Mouse (Mus musculus) large intestine, adult 2 months (tissue): ENCODE measurements around the gene Snx4. TPM values are rescaled to one million over a fixed set of nuclear protein-coding genes. Genes with fewer than 3 reads are reported as not detected.

Experiments
- DNase-seq: peaks from one replicate; pipeline ENCODE4 v3.0.0-alpha.2; 2012; ENCODE audit warnings: low read depth, low spot score
- WGBS: fragments of 180-500 bp; shearing (Covaris S2); methylation state at CpG from one replicate; pipeline ENCODE4 v1.1.7; 2018; 5-methylcytosine and 5-hydroxymethylcytosine counted together
- polyA plus RNA-seq: library from polyadenylated mRNA; depleted of rRNA; stranded (reverse); fragments of >200 nt; gene quantifications from 2 replicates; pipeline ENCODE4 v1.2.3, GENCODE M21; 2012; rRNA removed

Gene Snx4
- polyA plus RNA-seq, 1 experiment: 15.2 TPM

GRCm38 (mm10) chr16:33338492-33338891, 87.2 kb downstream of the Snx4 start:
- WGBS: 50% methylated on average over 4 of the region's 4 CpGs
- DNase-seq: no peak

- 76% methylated on average over 2 of the region's 2 CpGs for WGBS
- no peak for DNase-seq
Measured at GRCm38 (mm10) chr16:33339476-33339875, 88.2 kb downstream of the Snx4 start.

- DNase-seq: no peak
- WGBS: 93% methylated on average over 1 of the region's 1 CpGs
Measured at GRCm38 (mm10) chr16:33342356-33342755, 91.1 kb downstream of the Snx4 start.

GRCm38 (mm10) chr16:33343106-33343505, 91.9 kb downstream of the Snx4 start:
- 77% methylated on average over 5 of the region's 5 CpGs for WGBS
- DNase-seq: no peak

- DNase-seq: no peak
- WGBS: 77% methylated on average over 7 of the region's 7 CpGs
Measured at GRCm38 (mm10) chr16:33343601-33344000, 92.4 kb downstream of the Snx4 start.

GRCm38 (mm10) chr16:33344379-33344778, 93.1 kb downstream of the Snx4 start:
- DNase-seq: no peak
- 58% methylated on average over 9 of the region's 9 CpGs for WGBS

- WGBS: 51% methylated on average over 4 of the region's 4 CpGs
Measured at GRCm38 (mm10) chr16:33344875-33345274, 93.6 kb downstream of the Snx4 start.

GRCm38 (mm10) chr16:33346376-33346775, 95.1 kb downstream of the Snx4 start:
- no peak for DNase-seq
- 57% methylated on average over 3 of the region's 3 CpGs for WGBS

More at GRCm38 (mm10) chr16:33344875-33345274, 93.6 kb downstream of the Snx4 start:
- DNase-seq: no peak

- 74% methylated on average over 5 of the region's 5 CpGs for WGBS
- DNase-seq: no peak
Measured at GRCm38 (mm10) chr16:33347134-33347533, 95.9 kb downstream of the Snx4 start.

Other genes starting within 250 kb of the Snx4 start
- gene Iqcg, start 195.2 kb upstream of the Snx4 start, polyA plus RNA-seq: 0.21 and 0.40 TPM in 2 replicates
- gene Rpl35a, start 195.0 kb upstream of the Snx4 start, polyA plus RNA-seq: 425 and 427 TPM in 2 replicates
- gene Lmln, start 188.9 kb upstream of the Snx4 start, polyA plus RNA-seq: 1.0 and 3.2 TPM in 2 replicates
- 8.2 and 11.2 TPM in 2 replicates for gene Osbpl11, start 66.4 kb upstream of the Snx4 start, polyA plus RNA-seq
- gene Zfp148, start 129.4 kb downstream of the Snx4 start, polyA plus RNA-seq: 6.5 and 11.7 TPM in 2 replicates